Mouse (Mus musculus) frontal cortex, postnatal 10 days (tissue): Measurements from ENCODE around the gene Mat2a.

Source experiments
- DNase-seq, 2 experiments: peaks; one replicate each; pipeline ENCODE4 v3.0.0; 2022; ENCODE audit warnings: low spot score in 2 of 2, mixed read lengths in 1 of 2

Mat2a gene

GRCm38 (mm10) chr6:72383142-72383820 is 56.1 kb downstream of the Mat2a start:
- DNase-seq = no peak
